Mouse (Mus musculus): ENCODE data around the gene Sirt1. TPM values are rescaled to one million over a fixed set of nuclear protein-coding genes. Genes with fewer than 3 reads are reported as not detected.
A peak's percentile ranks its signal among the peaks of the same experiment; 100 is the strongest.
"Not testable (repeated sequence)": the region's sequence is repeated elsewhere in the genome, so short reads cannot be mapped to it uniquely, and the experiment has no call there.

Gene Sirt1
- polyA plus RNA-seq, 1 experiment from 2014 or later: 8.5 TPM

- no peak overlapping the region for H3K4me2 ChIP-seq
- H3K27ac ChIP-seq (ENCODE audit: low read depth): no peak overlapping the region
- DNase-seq (no peak), ATAC-seq (ENCODE audit: insufficient read depth) (no peak)
- H3K27me3 ChIP-seq (ENCODE audit: insufficient read depth, low read length): no peaks in the 10 kb centered on the region
- no peaks in the 10 kb centered on the region for H3K4me1 ChIP-seq (ENCODE audit: insufficient read depth)
- H3K36me3 ChIP-seq (ENCODE audit: insufficient read depth): no peaks in the 10 kb centered on the region
- WGBS: 55% methylated on average over 16 of the region's 16 CpGs
- no peak for TF ChIP-seq CTCF (IDR thresholded peaks at IDR 0.05; ENCODE audit: low read depth)
- no peaks in the 10 kb centered on the region for H3K9me3 ChIP-seq (ENCODE audit: low read depth, low read length)
- no peak overlapping the region for H3K4me3 ChIP-seq (ENCODE audit: low read depth, low read length)
- no peak overlapping the region for H3K9ac ChIP-seq
Observed at GRCm38 (mm10) chr10:63410162-63410956, 28.9 kb upstream of the Sirt1 start.

DNA sequence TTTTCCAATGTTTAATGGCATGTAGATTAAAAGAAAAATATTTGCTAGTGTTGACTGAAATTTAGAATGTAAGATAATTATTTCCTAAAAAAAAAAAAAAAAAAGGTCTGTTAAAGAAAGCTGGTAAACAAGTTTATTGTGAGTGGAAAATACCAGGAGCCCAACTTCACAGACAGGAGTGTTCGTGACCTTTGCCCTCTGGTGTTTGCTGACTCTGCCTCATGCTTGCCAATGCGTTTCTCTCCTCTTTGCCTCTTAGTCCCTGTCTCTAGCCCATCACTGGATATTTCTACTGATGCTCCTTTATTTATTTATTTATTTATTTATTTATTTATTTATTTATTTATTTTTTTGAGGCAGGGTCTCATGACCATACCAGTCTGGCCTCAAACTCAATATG lies 22.1 kb upstream of the Sirt1 start:
- Histone ChIP-seq H3K9ac (no peak overlapping the region), H3K4me3 (ENCODE audit: low read depth, low read length) (no peak overlapping the region), H3K36me3 (ENCODE audit: insufficient read depth) (no peaks in the 10 kb centered on the region), H3K27me3 (ENCODE audit: insufficient read depth, low read length) (no peaks in the 10 kb centered on the region), H3K9me3 (ENCODE audit: low read depth, low read length) (no peaks in the 10 kb centered on the region), H3K27ac (ENCODE audit: low read depth) (no peak overlapping the region), H3K4me1 (ENCODE audit: insufficient read depth) (no peaks in the 10 kb centered on the region), H3K4me2 (no peak overlapping the region)
- no peak for DNase-seq
- no peak for TF ChIP-seq CTCF (IDR thresholded peaks at IDR 0.05; ENCODE audit: low read depth)
- ATAC-seq (ENCODE audit: insufficient read depth): no peak
- 72% methylated on average over 2 of the region's 2 CpGs for WGBS

GRCm38 (mm10) chr10:63402731-63403504 lies 21.4 kb upstream of the Sirt1 start:
- DNase-seq: no peak
- WGBS: 76% methylated on average over 5 of the region's 5 CpGs
- no peaks in the 10 kb centered on the region for H3K36me3 ChIP-seq (ENCODE audit: insufficient read depth)
- no peak overlapping the region for H3K27ac ChIP-seq (ENCODE audit: low read depth)
- no peaks in the 10 kb centered on the region for H3K4me1 ChIP-seq (ENCODE audit: insufficient read depth)
- H3K27me3 ChIP-seq (ENCODE audit: insufficient read depth, low read length): no peaks in the 10 kb centered on the region
- no peak overlapping the region for H3K9ac ChIP-seq
- no peak for TF ChIP-seq CTCF (IDR thresholded peaks at IDR 0.05; ENCODE audit: low read depth)
- no peak overlapping the region for H3K4me3 ChIP-seq (ENCODE audit: low read depth, low read length)
- no peak overlapping the region for H3K4me2 ChIP-seq
- no peaks in the 10 kb centered on the region for H3K9me3 ChIP-seq (ENCODE audit: low read depth, low read length)
- no peak for ATAC-seq (ENCODE audit: insufficient read depth)

DNA sequence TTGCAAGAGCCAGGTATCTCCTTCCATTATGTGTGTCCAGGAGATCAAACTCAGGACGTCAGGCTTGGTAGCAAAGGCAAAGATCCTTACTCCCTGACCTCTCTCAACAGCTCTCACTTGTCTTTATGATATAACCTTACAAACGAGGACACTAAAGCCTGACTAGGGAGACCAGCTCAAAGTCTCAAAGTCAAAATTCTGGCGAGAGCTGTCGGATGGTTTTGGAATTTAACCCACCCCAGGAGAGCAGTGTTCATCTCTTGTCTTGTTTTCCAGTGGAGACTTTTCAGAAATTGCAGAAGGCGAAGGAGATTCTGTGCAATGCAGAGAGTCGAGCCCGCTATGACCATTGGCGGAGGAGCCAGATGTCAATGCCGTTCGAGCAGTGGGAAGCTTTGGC lies 15.5 kb upstream of the Sirt1 start:
- Histone ChIP-seq H3K4me2 (no peak overlapping the region), H3K27me3 (ENCODE audit: insufficient read depth, low read length) (no peaks in the 10 kb centered on the region), H3K4me1 (ENCODE audit: insufficient read depth) (no peaks in the 10 kb centered on the region), H3K27ac (ENCODE audit: low read depth) (no peak overlapping the region), H3K9ac (no peak overlapping the region), H3K4me3 (ENCODE audit: low read depth, low read length) (no peak overlapping the region), H3K36me3 (ENCODE audit: insufficient read depth) (no peaks in the 10 kb centered on the region), H3K9me3 (ENCODE audit: low read depth, low read length) (no peaks in the 10 kb centered on the region)
- no peak for ATAC-seq (ENCODE audit: insufficient read depth)
- DNase-seq: no peak
- WGBS: 87% methylated on average over 10 of the region's 10 CpGs
- no peak for TF ChIP-seq CTCF (IDR thresholded peaks at IDR 0.05; ENCODE audit: low read depth)

DNA sequence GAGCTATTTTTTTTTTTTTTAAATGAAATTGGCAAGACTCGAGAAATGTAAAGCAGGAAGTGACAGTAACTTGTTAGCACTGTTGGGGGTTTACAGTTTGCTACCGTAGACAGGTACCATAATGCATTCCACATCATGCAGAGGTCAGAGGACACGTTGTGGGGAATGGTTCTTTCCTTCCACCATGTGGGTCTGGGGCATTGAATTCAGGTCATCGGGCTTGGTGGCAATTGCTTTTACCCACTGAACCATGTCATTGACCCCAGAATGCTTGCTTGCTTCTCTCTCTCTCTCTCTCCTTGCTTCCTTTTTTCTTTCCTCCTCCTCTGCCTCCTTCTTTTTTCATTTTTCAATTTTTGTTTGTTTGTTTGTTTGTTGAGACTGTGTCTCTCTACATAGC lies 7.4 kb upstream of the Sirt1 start:
- Histone ChIP-seq H3K9ac (no peak overlapping the region), H3K4me2 (no peak overlapping the region), H3K4me1 (ENCODE audit: insufficient read depth) (no peaks in the 10 kb centered on the region), H3K36me3 (ENCODE audit: insufficient read depth) (no peaks in the 10 kb centered on the region), H3K9me3 (ENCODE audit: low read depth, low read length) (no peaks in the 10 kb centered on the region), H3K27ac (ENCODE audit: low read depth) (no peak overlapping the region), H3K4me3 (ENCODE audit: low read depth, low read length) (no peak overlapping the region), H3K27me3 (ENCODE audit: insufficient read depth, low read length) (no peaks in the 10 kb centered on the region)
- no peak for ATAC-seq (ENCODE audit: insufficient read depth)
- WGBS: 66% methylated on average over 4 of the region's 4 CpGs
- no peak for TF ChIP-seq CTCF (IDR thresholded peaks at IDR 0.05; ENCODE audit: low read depth)
- DNase-seq: no peak

- ATAC-seq (ENCODE audit: insufficient read depth): no peak
- TF ChIP-seq CTCF (IDR thresholded peaks at IDR 0.05; ENCODE audit: low read depth): no peak
- 3% methylated on average over 10 of the region's 10 CpGs for WGBS
Observed at GRCm38 (mm10) chr10:63386991-63387390, 5.5 kb upstream of the Sirt1 start.

GRCm38 (mm10) chr10:63386444-63386843 lies 4.9 kb upstream of the Sirt1 start:
- DNase-seq: peak; percentile 96
- Histone ChIP-seq H3K4me2 (peak overlapping the region; percentile 67), H3K36me3 (ENCODE audit: insufficient read depth) (no peaks in the 10 kb centered on the region), H3K27ac (ENCODE audit: low read depth) (peak overlapping the region; percentile 44; the same call in 1 of the 2 replicates), H3K27me3 (ENCODE audit: insufficient read depth, low read length) (0 out of 2 replicates have a peak, but pooled peaks cover under 1% of the 10 kb centered on the region), H3K9me3 (ENCODE audit: low read depth, low read length) (no peaks in the 10 kb centered on the region), H3K9ac (peak overlapping the region; percentile 45), H3K4me3 (ENCODE audit: low read depth, low read length) (peak overlapping the region; percentile 41), H3K4me1 (ENCODE audit: insufficient read depth) (no peaks in the 10 kb centered on the region)
- WGBS: under 1% methylated on average over 19 of the region's 19 CpGs
- no peak for TF ChIP-seq CTCF (IDR thresholded peaks at IDR 0.05; ENCODE audit: low read depth)
- peak; percentile 58 for ATAC-seq (ENCODE audit: insufficient read depth)

More at GRCm38 (mm10) chr10:63386991-63387390, 5.5 kb upstream of the Sirt1 start:
- peak overlapping the region; percentile 44; the same call in 1 of the 2 replicates for H3K27ac ChIP-seq (ENCODE audit: low read depth)
- H3K4me3 ChIP-seq (ENCODE audit: low read depth, low read length): peak overlapping the region; percentile 41
- DNase-seq: peak; percentile 32
- H3K27me3 ChIP-seq (ENCODE audit: insufficient read depth, low read length): no peaks in the 10 kb centered on the region
- no peaks in the 10 kb centered on the region for H3K9me3 ChIP-seq (ENCODE audit: low read depth, low read length)
- H3K36me3 ChIP-seq (ENCODE audit: insufficient read depth): no peaks in the 10 kb centered on the region
- peak overlapping the region; percentile 45 for H3K9ac ChIP-seq
- no peaks in the 10 kb centered on the region for H3K4me1 ChIP-seq (ENCODE audit: insufficient read depth)
- peak overlapping the region; percentile 67 for H3K4me2 ChIP-seq

DNA sequence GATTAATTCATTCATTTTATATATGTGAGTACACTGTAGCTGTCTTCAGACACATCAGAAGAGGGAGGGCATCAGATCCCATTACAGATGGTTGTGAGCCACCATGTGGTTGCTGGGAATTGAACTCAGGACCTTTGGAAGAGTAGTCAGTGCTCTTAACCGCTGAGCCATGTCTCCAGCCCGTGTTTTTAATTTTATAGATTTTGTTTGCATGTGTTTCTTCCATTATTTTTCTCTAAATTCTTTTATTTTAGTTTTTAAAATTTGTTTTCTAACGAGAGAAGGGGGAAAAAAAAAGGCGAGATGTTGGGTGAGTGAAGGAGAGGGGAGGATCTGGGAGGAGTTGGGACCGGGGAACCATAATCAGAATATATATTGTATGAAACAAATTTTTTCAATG lies 4.4 kb upstream of the Sirt1 start:
- H3K27me3 ChIP-seq (ENCODE audit: insufficient read depth, low read length); H3K4me1 ChIP-seq (ENCODE audit: insufficient read depth); DNase-seq; ATAC-seq (ENCODE audit: insufficient read depth); H3K36me3 ChIP-seq (ENCODE audit: insufficient read depth); H3K27ac ChIP-seq (ENCODE audit: low read depth); H3K9me3 ChIP-seq (ENCODE audit: low read depth, low read length): not testable (repeated sequence)
- WGBS: 23% methylated on average over 5 of the region's 5 CpGs
- H3K4me3 ChIP-seq (ENCODE audit: low read depth, low read length): peak overlapping the region; percentile 41
- H3K4me2 ChIP-seq: peak overlapping the region; percentile 67
- 0 out of 2 replicates have a peak overlapping the region, but pooled peaks have one; percentile 45 for H3K9ac ChIP-seq
